Mouse (Mus musculus) kidney, postnatal 25 days (tissue): ENCODE data around the gene Btg3.
A peak's percentile ranks its signal among the peaks of the same experiment; 100 is the strongest.

Experiments used
- DNase-seq, 2 experiments: peaks; one replicate each; pipeline ENCODE4 v3.0.0; 2021; ENCODE audit warnings: mixed read lengths in 2 of 2

Btg3 gene

GRCm38 (mm10) chr16:78343792-78344191, 33.2 kb downstream of the Btg3 start:
- DNase-seq: no peak

- no peak for DNase-seq
Observed at GRCm38 (mm10) chr16:78342767-78343166, 34.2 kb downstream of the Btg3 start.

- DNase-seq: no peak
Observed at GRCm38 (mm10) chr16:78341356-78341755, 35.6 kb downstream of the Btg3 start.

- no peak for DNase-seq
Observed at GRCm38 (mm10) chr16:78337226-78337625, 39.8 kb downstream of the Btg3 start.

GRCm38 (mm10) chr16:78327999-78328398, 49.0 kb downstream of the Btg3 start:
- DNase-seq: no peak

GRCm38 (mm10) chr16:78327562-78327961, 49.4 kb downstream of the Btg3 start:
- DNase-seq: no peak

GRCm38 (mm10) chr16:78325972-78326848, 50.8 kb downstream of the Btg3 start:
- DNase-seq: no peak

- no peak for DNase-seq
Observed at GRCm38 (mm10) chr16:78322140-78322539, 54.9 kb downstream of the Btg3 start.

- DNase-seq: no peak
Observed at GRCm38 (mm10) chr16:78321559-78321958, 55.4 kb downstream of the Btg3 start.

- DNase-seq: no peak
Observed at GRCm38 (mm10) chr16:78319711-78320110, 57.3 kb downstream of the Btg3 start.

GRCm38 (mm10) chr16:78317960-78318359, 59.0 kb downstream of the Btg3 start:
- DNase-seq: no peak

- DNase-seq: peak; percentile 56 to 68
Observed at GRCm38 (mm10) chr16:78316849-78317248, 60.1 kb downstream of the Btg3 start.

- DNase-seq: no peak
Observed at GRCm38 (mm10) chr16:78314026-78314425, 63.0 kb downstream of the Btg3 start.

GRCm38 (mm10) chr16:78313135-78313887, 63.7 kb downstream of the Btg3 start:
- no peak for DNase-seq

- no peak for DNase-seq
Observed at GRCm38 (mm10) chr16:78309258-78309657, 67.7 kb downstream of the Btg3 start.

GRCm38 (mm10) chr16:78307476-78308192, 69.4 kb downstream of the Btg3 start:
- no peak for DNase-seq

- DNase-seq: no peak
Observed at GRCm38 (mm10) chr16:78306606-78307005, 70.4 kb downstream of the Btg3 start.

- DNase-seq: no peak
Observed at GRCm38 (mm10) chr16:78305606-78306100, 71.3 kb downstream of the Btg3 start.

GRCm38 (mm10) chr16:78302678-78303050, 74.3 kb downstream of the Btg3 start:
- peak in 1 of 2 experiments; percentile 10 for DNase-seq

GRCm38 (mm10) chr16:78301831-78302677, 74.9 kb downstream of the Btg3 start:
- DNase-seq: peak; percentile 7 to 57

GRCm38 (mm10) chr16:78301183-78301830, 75.7 kb downstream of the Btg3 start, which contains the start of gene Cxadr:
Gene Cxadr (plus strand): TSS chr16:78301489.
- DNase-seq: peak; percentile 86 to 95
